Mouse (Mus musculus): ENCODE measurements around the gene Gxylt2. TPM values are rescaled to one million over a fixed set of nuclear protein-coding genes. Genes with fewer than 3 reads are reported as not detected.

Gxylt2 gene
- polyA plus RNA-seq, 1 experiment from 2014 or later, result 23.0 TPM

DNA sequence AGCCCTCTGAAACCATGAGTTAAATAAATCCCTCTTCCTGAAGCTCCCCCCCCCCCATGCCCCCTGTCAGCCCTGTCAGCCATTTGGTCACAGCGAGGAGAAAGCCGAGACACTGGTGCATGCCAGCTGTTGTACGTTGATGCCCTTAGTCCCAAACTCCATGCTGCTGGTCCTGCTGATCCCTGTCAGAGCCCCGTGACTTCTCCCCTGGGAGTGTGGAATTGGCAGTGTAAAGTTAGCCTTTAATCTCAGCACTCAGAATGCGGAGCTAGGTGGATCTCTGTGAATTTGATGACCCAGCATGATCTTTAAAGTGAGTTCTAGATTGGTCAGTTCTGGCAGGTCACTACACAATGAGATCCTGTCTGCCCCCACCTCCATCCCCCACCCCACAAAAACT is 125.2 kb downstream of the Gxylt2 start:
- H3K4me3 ChIP-seq, result no peak overlapping the region
- H3K27ac ChIP-seq, result no peak overlapping the region
- no peak for ATAC-seq (ENCODE audit: insufficient number of reproducible peaks, low FRiP score, low TSS enrichment, low read depth)
- H3K9ac ChIP-seq, result no peak overlapping the region
- H3K4me1 ChIP-seq, result peaks cover 8% of the 10 kb centered on the region
- no peaks in the 10 kb centered on the region for H3K27me3 ChIP-seq
- H3K36me3 ChIP-seq, result no peaks in the 10 kb centered on the region
- WGBS, result 82% methylated on average over 5 of the region's 5 CpGs
- no peaks in the 10 kb centered on the region for H3K9me3 ChIP-seq
- no peak overlapping the region for H3K4me2 ChIP-seq

DNA sequence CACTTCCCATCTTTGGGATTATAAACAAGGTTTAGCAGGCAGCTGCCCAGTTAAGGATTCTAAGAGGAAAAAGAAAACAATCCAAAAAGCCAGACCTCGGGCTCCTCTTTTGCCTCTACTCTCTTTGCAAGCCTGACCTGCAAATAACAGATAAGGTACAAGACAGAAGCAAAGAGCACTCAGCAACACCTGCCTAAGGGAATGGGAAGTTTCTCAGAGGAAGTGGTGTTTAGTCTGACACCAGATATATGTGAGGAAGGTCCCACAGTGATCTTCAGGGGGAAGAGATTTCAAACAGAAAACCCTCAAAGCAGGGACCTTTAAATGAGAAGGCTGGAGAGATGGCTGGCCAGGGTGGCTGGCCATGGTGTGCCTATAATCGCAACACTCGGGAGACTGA is 126.7 kb downstream of the Gxylt2 start:
- WGBS, result 85% methylated on average over 3 of the region's 3 CpGs

DNA sequence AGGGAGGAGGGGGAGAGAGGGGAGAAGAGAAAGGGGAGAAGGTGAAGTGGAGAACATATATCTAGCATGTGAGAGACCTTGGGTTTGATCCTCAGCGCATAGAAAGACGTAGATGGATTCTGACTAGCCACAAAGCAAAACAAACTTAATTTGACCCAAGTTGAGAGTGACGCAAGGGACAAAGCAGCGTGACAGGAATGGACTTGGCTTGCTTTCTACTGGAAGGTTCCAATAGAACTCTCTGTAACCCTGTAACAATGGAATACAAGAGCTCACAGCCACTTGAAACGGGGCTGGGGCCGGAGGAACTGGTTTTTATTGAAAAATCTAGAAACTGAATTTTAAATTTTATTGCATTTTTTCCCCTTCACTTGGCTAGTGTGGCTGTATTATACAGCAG is 127.2 kb downstream of the Gxylt2 start:
- peaks cover 17% of the 10 kb centered on the region for H3K4me1 ChIP-seq
- ATAC-seq (ENCODE audit: insufficient number of reproducible peaks, low FRiP score, low TSS enrichment, low read depth), result no peak
- no peak overlapping the region for H3K4me2 ChIP-seq
- no peaks in the 10 kb centered on the region for H3K27me3 ChIP-seq
- 76% methylated on average over 6 of the region's 6 CpGs for WGBS
- H3K9ac ChIP-seq, result no peak overlapping the region
- no peak overlapping the region for H3K4me3 ChIP-seq
- H3K9me3 ChIP-seq, result no peaks in the 10 kb centered on the region
- peaks cover 16% of the 10 kb centered on the region for H3K36me3 ChIP-seq
- H3K27ac ChIP-seq, result no peak overlapping the region

More for the DNA sequence above, 126.7 kb downstream of the Gxylt2 start:
- no peak overlapping the region for H3K4me3 ChIP-seq
- no peaks in the 10 kb centered on the region for H3K27me3 ChIP-seq
- no peak overlapping the region for H3K27ac ChIP-seq
- H3K9me3 ChIP-seq, result no peaks in the 10 kb centered on the region
- peaks cover 11% of the 10 kb centered on the region for H3K36me3 ChIP-seq
- no peak overlapping the region for H3K9ac ChIP-seq
- peaks cover 17% of the 10 kb centered on the region for H3K4me1 ChIP-seq
- ATAC-seq (ENCODE audit: insufficient number of reproducible peaks, low FRiP score, low TSS enrichment, low read depth), result no peak
- no peak overlapping the region for H3K4me2 ChIP-seq

DNA sequence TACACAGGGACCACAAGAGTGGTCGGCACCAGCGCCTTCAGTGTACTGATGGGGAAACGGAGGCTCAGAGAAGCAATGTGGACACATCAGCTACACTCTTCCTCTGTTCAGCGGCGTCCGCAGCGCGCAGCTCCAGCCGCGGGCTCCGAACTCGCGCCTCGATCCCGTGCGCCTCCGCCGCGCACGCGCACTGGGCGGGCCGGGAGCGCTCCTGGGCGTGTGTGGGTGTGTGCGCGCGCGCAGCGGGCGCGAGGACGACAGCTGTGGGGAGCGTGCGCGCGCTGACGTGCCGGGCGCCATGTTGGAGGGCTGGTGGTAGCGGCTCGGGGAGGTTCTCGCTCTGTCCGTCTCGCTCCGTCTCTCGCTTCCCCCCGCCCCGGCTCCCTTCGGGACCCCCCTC is 128.8 kb downstream of the Gxylt2 start, which contains the start of gene Ppp4r2:
Gene Ppp4r2, plus strand, starts transcription at position 268 of the 400 bp plus-strand sequence.
- WGBS, result under 1% methylated on average over 45 of the region's 50 CpGs
- peak within 1 kb of the TSS; percentile 90 for H3K27ac ChIP-seq
- H3K9ac ChIP-seq, result peak within 1 kb of the TSS; percentile 69
- H3K4me1 ChIP-seq, result peaks cover 17% of the 10 kb centered on the region
- no peaks in the 10 kb centered on the region for H3K9me3 ChIP-seq
- H3K4me3 ChIP-seq, result peak within 1 kb of the TSS; percentile 80
- peak within 1 kb of the TSS; percentile 54 for H3K4me2 ChIP-seq
- peak; percentile 91 for ATAC-seq (ENCODE audit: insufficient number of reproducible peaks, low FRiP score, low TSS enrichment, low read depth)
- peaks cover 29% of the 10 kb centered on the region for H3K36me3 ChIP-seq
- no peaks in the 10 kb centered on the region for H3K27me3 ChIP-seq

DNA sequence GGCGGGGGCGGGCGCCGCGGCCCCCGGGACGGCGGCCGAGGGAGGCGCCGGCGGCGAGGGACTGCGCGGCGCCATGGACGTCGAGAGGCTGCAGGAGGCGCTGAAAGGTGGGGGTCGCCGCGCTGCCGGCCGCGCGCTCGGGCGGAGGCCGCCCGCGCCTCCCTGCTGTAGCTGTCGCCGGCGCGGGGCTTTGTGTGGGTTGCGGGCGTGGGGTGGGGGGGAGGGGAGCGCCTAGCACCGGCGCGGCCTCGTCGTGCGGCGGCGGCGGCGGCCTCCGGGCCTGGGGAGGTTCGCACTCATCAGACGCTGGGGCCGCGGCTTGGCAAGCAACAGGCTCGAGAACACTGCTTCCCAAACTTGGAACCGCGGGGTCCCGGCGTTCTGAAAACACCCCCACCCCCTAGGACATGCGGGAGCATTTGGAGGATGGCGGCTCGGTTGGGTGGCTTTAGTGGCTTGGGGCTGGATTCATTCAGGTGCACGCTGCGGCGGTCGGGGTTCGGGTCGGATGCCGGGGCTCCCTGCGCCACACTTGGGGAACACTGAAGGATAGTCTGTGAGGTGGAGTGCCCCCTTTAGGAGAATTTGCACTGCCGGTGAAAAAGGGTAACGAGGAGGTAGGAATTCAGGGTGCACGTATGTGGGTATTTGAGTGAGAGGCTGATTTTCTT is 129.4 kb downstream of the Gxylt2 start:
- H3K27me3 ChIP-seq, result no peaks in the 10 kb centered on the region
- H3K4me3 ChIP-seq, result peak overlapping the region; percentile 80
- ATAC-seq (ENCODE audit: insufficient number of reproducible peaks, low FRiP score, low TSS enrichment, low read depth), result peak; percentile 79
- H3K36me3 ChIP-seq, result peaks cover 35% of the 10 kb centered on the region
- H3K9me3 ChIP-seq, result no peaks in the 10 kb centered on the region
- peak overlapping the region; percentile 90 for H3K27ac ChIP-seq
- H3K4me2 ChIP-seq, result peak overlapping the region; percentile 45
- H3K4me1 ChIP-seq, result peaks cover 17% of the 10 kb centered on the region
- WGBS, result 0% methylated on average over 34 of the region's 72 CpGs
- peak overlapping the region; percentile 69 for H3K9ac ChIP-seq

DNA sequence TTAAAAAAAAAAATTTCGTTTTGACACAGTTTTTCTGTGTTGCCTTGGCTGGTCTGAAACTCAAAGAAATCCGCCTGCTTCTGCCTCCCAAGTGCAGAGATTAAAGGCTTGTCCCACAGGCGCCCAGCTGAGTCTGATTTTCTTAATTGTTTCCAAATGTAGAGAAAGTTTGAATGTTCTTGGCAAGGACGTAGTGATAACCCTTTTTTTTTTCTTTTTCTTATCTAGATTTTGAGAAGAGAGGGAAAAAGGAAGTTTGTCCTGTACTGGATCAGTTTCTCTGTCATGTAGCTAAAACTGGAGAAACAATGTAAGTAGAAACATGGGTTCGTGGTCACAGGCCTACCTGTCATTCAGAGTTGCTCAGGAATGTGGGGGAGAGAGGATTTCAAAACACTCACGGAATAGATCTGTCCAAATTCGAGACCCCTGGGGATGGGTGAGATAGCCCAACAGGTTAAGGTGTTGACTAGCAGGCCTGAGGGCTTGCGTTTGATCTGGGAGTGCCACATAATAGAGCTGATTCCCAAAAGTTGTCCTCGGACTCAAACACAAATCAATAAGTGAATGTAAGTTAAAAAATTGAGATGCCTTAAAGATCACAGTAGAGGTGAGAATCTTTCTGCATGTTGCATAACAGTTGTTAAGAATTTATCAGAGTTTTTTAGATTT is 130.1 kb downstream of the Gxylt2 start:
- 37% methylated on average over 9 of the region's 9 CpGs for WGBS
- H3K9me3 ChIP-seq, result no peaks in the 10 kb centered on the region
- peak overlapping the region; percentile 45 for H3K4me2 ChIP-seq
- H3K27me3 ChIP-seq, result no peaks in the 10 kb centered on the region
- H3K27ac ChIP-seq, result peak overlapping the region; percentile 90
- no peak for ATAC-seq (ENCODE audit: insufficient number of reproducible peaks, low FRiP score, low TSS enrichment, low read depth)
- peaks cover 17% of the 10 kb centered on the region for H3K4me1 ChIP-seq
- peak overlapping the region; percentile 69 for H3K9ac ChIP-seq
- peaks cover 39% of the 10 kb centered on the region for H3K36me3 ChIP-seq
- peak overlapping the region; percentile 80 for H3K4me3 ChIP-seq

DNA sequence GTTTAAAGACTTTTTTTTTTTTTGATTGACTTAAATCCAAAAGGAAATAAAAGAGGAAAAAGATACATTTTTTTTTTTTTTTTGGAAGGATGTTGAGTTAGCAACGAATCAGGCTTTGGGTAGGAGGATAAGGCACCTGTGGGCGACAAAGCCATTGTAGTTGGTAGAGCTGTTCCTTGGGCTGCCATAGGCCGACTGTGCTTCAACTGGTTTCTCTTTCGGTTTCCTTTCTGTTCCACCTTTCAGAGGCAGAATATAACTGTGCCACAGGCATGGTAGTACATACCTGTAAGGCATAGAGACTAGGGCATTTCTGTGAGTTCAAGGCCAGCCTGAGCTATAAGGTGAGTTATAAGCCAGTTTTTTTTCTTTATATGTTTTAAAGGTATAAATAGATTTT is 140.5 kb downstream of the Gxylt2 start:
- no peaks in the 10 kb centered on the region for H3K9me3 ChIP-seq
- peaks cover 49% of the 10 kb centered on the region for H3K36me3 ChIP-seq
- H3K27ac ChIP-seq, result no peak overlapping the region
- 94% methylated on average over 4 of the region's 4 CpGs for WGBS
- H3K4me3 ChIP-seq, result no peak overlapping the region
- ATAC-seq (ENCODE audit: insufficient number of reproducible peaks, low FRiP score, low TSS enrichment, low read depth), result no peak
- no peak overlapping the region for H3K4me2 ChIP-seq
- no peaks in the 10 kb centered on the region for H3K27me3 ChIP-seq
- no peak overlapping the region for H3K9ac ChIP-seq
- peaks cover 3% of the 10 kb centered on the region; the same call in 1 of the 2 replicates for H3K4me1 ChIP-seq

DNA sequence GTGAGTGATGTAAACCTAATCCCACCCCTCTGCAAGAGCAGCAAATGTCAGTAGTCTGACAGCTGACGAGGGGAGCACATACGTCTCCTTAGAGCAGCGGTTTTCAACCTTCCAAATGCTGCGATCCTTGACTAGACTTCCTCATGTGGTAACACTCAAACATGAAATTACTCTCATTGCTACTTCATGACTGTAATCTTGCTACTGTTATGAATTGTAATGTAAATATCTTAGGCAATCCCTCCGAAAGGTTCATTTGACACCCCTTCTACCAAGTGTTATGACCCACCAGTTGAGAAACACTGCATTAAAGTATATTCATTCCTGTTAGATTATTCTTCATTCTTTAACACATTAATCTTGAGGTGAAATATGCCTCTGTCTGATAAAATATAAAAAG is 142.7 kb downstream of the Gxylt2 start:
- Histone ChIP-seq H3K4me1 (peaks cover 3% of the 10 kb centered on the region), H3K27ac (no peak overlapping the region), H3K4me3 (no peak overlapping the region), H3K36me3 (peaks cover 35% of the 10 kb centered on the region; the same call in 1 of the 2 replicates), H3K9ac (no peak overlapping the region), H3K9me3 (no peaks in the 10 kb centered on the region), H3K4me2 (no peak overlapping the region), H3K27me3 (no peaks in the 10 kb centered on the region)
- ATAC-seq (ENCODE audit: insufficient number of reproducible peaks, low FRiP score, low TSS enrichment, low read depth), result no peak
- WGBS, result 82% methylated on average over 5 of the region's 5 CpGs

DNA sequence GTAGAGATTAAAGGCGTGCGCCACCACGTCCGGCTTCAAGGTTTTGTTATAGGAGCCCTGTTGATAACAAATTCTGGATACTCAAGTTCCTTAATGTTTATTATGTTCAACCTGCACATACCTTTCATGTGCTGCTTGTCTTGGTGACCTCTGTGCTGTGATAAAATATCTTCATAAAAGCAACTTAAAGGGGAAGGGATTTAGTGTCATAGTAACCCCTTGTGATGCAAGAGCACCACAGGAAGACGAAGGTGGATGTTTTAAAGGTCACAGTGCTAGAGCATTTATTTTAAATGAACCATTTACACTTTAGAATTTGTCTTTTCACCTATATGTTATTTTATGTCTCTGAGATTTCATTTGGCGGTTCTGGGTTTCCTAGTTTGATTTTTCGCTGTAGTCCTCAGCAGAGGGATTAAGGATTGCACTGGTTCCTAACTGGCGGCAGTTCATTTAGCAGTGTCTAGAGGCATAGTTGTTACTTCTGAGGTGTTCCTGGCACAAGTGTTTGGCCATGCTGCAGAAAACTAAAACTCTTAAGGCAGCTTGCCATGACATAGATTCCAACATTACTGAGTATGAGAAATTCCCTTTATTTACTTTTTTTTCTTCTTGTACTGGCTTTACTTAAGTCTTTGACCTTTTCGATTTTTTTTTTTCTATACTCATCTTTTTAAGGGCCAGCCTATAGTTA is 144.3 kb downstream of the Gxylt2 start:
- H3K4me2 ChIP-seq, result no peak overlapping the region
- H3K4me3 ChIP-seq, result no peak overlapping the region
- peaks cover 3% of the 10 kb centered on the region for H3K4me1 ChIP-seq
- H3K36me3 ChIP-seq, result peaks cover 22% of the 10 kb centered on the region; the same call in 1 of the 2 replicates
- WGBS, result 74% methylated on average over 9 of the region's 9 CpGs
- no peak for ATAC-seq (ENCODE audit: insufficient number of reproducible peaks, low FRiP score, low TSS enrichment, low read depth)
- no peak overlapping the region for H3K27ac ChIP-seq
- no peak overlapping the region for H3K9ac ChIP-seq
- H3K9me3 ChIP-seq, result no peaks in the 10 kb centered on the region
- H3K27me3 ChIP-seq, result no peaks in the 10 kb centered on the region

DNA sequence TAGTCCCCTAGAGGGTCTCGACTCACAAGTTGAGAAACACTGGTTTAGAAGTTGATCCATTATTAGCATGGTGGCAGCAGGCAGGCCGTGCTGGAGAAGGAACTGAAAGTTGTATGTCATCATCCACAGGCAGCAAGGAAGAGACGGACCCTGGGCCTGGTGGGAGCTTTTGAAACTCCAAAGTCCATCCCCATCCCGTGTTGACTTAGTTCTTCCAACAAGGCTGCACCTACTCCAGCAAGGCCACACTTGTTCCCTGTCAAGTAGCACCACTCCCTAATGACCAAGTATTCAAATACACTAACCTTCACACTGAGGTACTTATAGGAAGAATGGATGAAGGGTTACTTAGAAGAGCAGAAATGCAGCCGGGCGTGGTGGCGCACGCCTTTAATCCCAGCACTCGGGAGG is 146.1 kb downstream of the Gxylt2 start:
- ATAC-seq (ENCODE audit: insufficient number of reproducible peaks, low FRiP score, low TSS enrichment, low read depth), result no peak
- H3K9ac ChIP-seq, result no peak overlapping the region
- H3K4me3 ChIP-seq, result no peak overlapping the region
- H3K27ac ChIP-seq, result no peak overlapping the region
- no peaks in the 10 kb centered on the region for H3K9me3 ChIP-seq
- H3K4me1 ChIP-seq, result peaks cover 3% of the 10 kb centered on the region
- WGBS, result 80% methylated on average over 9 of the region's 9 CpGs
- no peaks in the 10 kb centered on the region for H3K27me3 ChIP-seq
- no peak overlapping the region for H3K4me2 ChIP-seq
- H3K36me3 ChIP-seq, result peaks cover 28% of the 10 kb centered on the region

DNA sequence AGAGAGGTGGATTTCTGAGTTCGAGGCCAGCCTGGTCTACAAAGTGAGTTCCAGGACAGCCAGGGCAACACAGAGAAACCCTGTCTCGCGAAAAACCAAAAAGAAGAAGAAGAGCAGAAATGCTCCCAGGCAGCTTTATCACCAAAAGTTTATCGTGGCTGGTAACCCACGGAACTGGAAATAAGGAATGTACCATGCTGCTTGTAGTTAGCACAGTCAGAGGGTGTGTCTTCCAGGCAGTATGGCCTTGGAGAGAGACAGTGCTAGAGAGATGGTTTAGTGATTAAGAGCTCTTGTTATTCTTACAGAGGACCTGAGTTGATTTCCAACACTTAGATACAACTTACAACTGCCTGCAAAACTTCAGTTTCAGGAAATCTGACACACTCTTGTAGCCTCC is 146.5 kb downstream of the Gxylt2 start:
- Histone ChIP-seq H3K36me3 (peaks cover 28% of the 10 kb centered on the region), H3K9ac (no peak overlapping the region), H3K4me2 (no peak overlapping the region), H3K9me3 (no peaks in the 10 kb centered on the region), H3K27ac (no peak overlapping the region), H3K27me3 (no peaks in the 10 kb centered on the region), H3K4me1 (peaks cover 3% of the 10 kb centered on the region), H3K4me3 (no peak overlapping the region)
- no peak for ATAC-seq (ENCODE audit: insufficient number of reproducible peaks, low FRiP score, low TSS enrichment, low read depth)
- 74% methylated on average over 5 of the region's 5 CpGs for WGBS

Measured in limb, embryonic 15.5 days (tissue).